Mouse (Mus musculus): ENCODE measurements around the gene Clps. TPM values are rescaled to one million over a fixed set of nuclear protein-coding genes. Genes with fewer than 3 reads are reported as not detected.
A peak's percentile ranks its signal among the peaks of the same experiment; 100 is the strongest.
"Not testable (repeated sequence)": the region's sequence is repeated elsewhere in the genome, so short reads cannot be mapped to it uniquely, and the experiment has no call there.

Clps gene
- total and polyA plus RNA-seq, 2 experiments from 2014 or later: not detected

GRCm38 (mm10) chr17:28572521-28572920, 12.0 kb upstream of the Clps start:
- ATAC-seq: no peak
- Histone ChIP-seq H3K9me3 (ENCODE audit: low read length) (no peaks in the 10 kb centered on the region), H3K27me3 (ENCODE audit: insufficient read depth, low read length) (no peaks in the 10 kb centered on the region), H3K9ac (replicated peaks; ENCODE audit: low read length) (no peak overlapping the region), H3K4me1 (ENCODE audit: insufficient read depth, low read length) (peaks cover 9% of the 10 kb centered on the region), H3K27ac (no peak overlapping the region), H3K4me3 (ENCODE audit: low read length) (no peak overlapping the region), H3K36me3 (ENCODE audit: insufficient read depth, low read length) (no peaks in the 10 kb centered on the region), H3K4me2 (ENCODE audit: low read depth, low read length) (no peak overlapping the region)
- no peak for DNase-seq (ENCODE audit: low spot score)
- no peak for TF ChIP-seq CTCF (IDR thresholded peaks at IDR 0.05; ENCODE audit: low read depth)
- 80% methylated on average over 7 of the region's 7 CpGs for WGBS

GRCm38 (mm10) chr17:28571868-28572267, 11.3 kb upstream of the Clps start:
- H3K9ac ChIP-seq (replicated peaks; ENCODE audit: low read length): no peak overlapping the region
- no peaks in the 10 kb centered on the region for H3K27me3 ChIP-seq (ENCODE audit: insufficient read depth, low read length)
- no peak overlapping the region for H3K4me2 ChIP-seq (ENCODE audit: low read depth, low read length)
- no peak overlapping the region for H3K27ac ChIP-seq
- DNase-seq (ENCODE audit: low spot score) (no peak), ATAC-seq (no peak)
- no peaks in the 10 kb centered on the region for H3K36me3 ChIP-seq (ENCODE audit: insufficient read depth, low read length)
- H3K4me3 ChIP-seq (ENCODE audit: low read length): no peak overlapping the region
- no peak for TF ChIP-seq CTCF (IDR thresholded peaks at IDR 0.05; ENCODE audit: low read depth)
- WGBS: 87% methylated on average over 3 of the region's 3 CpGs
- peaks cover 9% of the 10 kb centered on the region for H3K4me1 ChIP-seq (ENCODE audit: insufficient read depth, low read length)
- H3K9me3 ChIP-seq (ENCODE audit: low read length): no peaks in the 10 kb centered on the region

- Histone ChIP-seq H3K27ac (no peak overlapping the region), H3K27me3 (ENCODE audit: insufficient read depth, low read length) (no peaks in the 10 kb centered on the region), H3K4me3 (ENCODE audit: low read length) (no peak overlapping the region), H3K36me3 (ENCODE audit: insufficient read depth, low read length) (no peaks in the 10 kb centered on the region), H3K9ac (replicated peaks; ENCODE audit: low read length) (no peak overlapping the region), H3K4me2 (ENCODE audit: low read depth, low read length) (no peak overlapping the region), H3K9me3 (ENCODE audit: low read length) (no peaks in the 10 kb centered on the region), H3K4me1 (ENCODE audit: insufficient read depth, low read length) (no peaks in the 10 kb centered on the region)
- WGBS: 16% methylated on average over 3 of the region's 3 CpGs
- ATAC-seq (no peak), DNase-seq (ENCODE audit: low spot score) (no peak)
- no peak for TF ChIP-seq CTCF (IDR thresholded peaks at IDR 0.05; ENCODE audit: low read depth)
Measured at GRCm38 (mm10) chr17:28567541-28567940, 7.0 kb upstream of the Clps start.

GRCm38 (mm10) chr17:28565181-28565580, 4.6 kb upstream of the Clps start:
- H3K4me1 ChIP-seq (ENCODE audit: insufficient read depth, low read length): no peaks in the 10 kb centered on the region
- no peak overlapping the region for H3K27ac ChIP-seq
- no peak overlapping the region for H3K4me3 ChIP-seq (ENCODE audit: low read length)
- H3K9me3 ChIP-seq (ENCODE audit: low read length): no peaks in the 10 kb centered on the region
- H3K4me2 ChIP-seq (ENCODE audit: low read depth, low read length): no peak overlapping the region
- H3K9ac ChIP-seq (replicated peaks; ENCODE audit: low read length): no peak overlapping the region
- no peak for TF ChIP-seq CTCF (IDR thresholded peaks at IDR 0.05; ENCODE audit: low read depth)
- no peak for ATAC-seq
- no peaks in the 10 kb centered on the region for H3K36me3 ChIP-seq (ENCODE audit: insufficient read depth, low read length)
- no peaks in the 10 kb centered on the region for H3K27me3 ChIP-seq (ENCODE audit: insufficient read depth, low read length)
- DNase-seq (ENCODE audit: low spot score): no peak

GRCm38 (mm10) chr17:28561613-28562012, 1.0 kb upstream of the Clps start:
- DNase-seq (ENCODE audit: low spot score): no peak
- H3K36me3 ChIP-seq (ENCODE audit: insufficient read depth, low read length): no peaks in the 10 kb centered on the region
- no peak for ATAC-seq
- H3K27ac ChIP-seq: no peak overlapping the region
- no peak overlapping the region for H3K4me3 ChIP-seq (ENCODE audit: low read length)
- H3K9me3 ChIP-seq (ENCODE audit: low read length): no peaks in the 10 kb centered on the region
- H3K9ac ChIP-seq (replicated peaks; ENCODE audit: low read length): no peak overlapping the region
- H3K27me3 ChIP-seq (ENCODE audit: insufficient read depth, low read length): no peaks in the 10 kb centered on the region
- 61% methylated on average over 7 of the region's 7 CpGs for WGBS
- no peak for TF ChIP-seq CTCF (IDR thresholded peaks at IDR 0.05; ENCODE audit: low read depth)
- no peak overlapping the region for H3K4me2 ChIP-seq (ENCODE audit: low read depth, low read length)
- H3K4me1 ChIP-seq (ENCODE audit: insufficient read depth, low read length): no peaks in the 10 kb centered on the region

GRCm38 (mm10) chr17:28557772-28558171, 2.8 kb downstream of the Clps start:
- TF ChIP-seq CTCF (IDR thresholded peaks at IDR 0.05; ENCODE audit: low read depth): no peak
- no peak for ATAC-seq
- H3K4me2 ChIP-seq (ENCODE audit: low read depth, low read length): no peak overlapping the region
- H3K4me1 ChIP-seq (ENCODE audit: insufficient read depth, low read length): no peaks in the 10 kb centered on the region
- H3K9ac ChIP-seq (replicated peaks; ENCODE audit: low read length): no peak overlapping the region
- WGBS: 70% methylated on average over 6 of the region's 6 CpGs
- no peak overlapping the region for H3K27ac ChIP-seq
- DNase-seq (ENCODE audit: low spot score): no peak
- H3K27me3 ChIP-seq (ENCODE audit: insufficient read depth, low read length): no peaks in the 10 kb centered on the region
- no peaks in the 10 kb centered on the region for H3K9me3 ChIP-seq (ENCODE audit: low read length)
- no peaks in the 10 kb centered on the region for H3K36me3 ChIP-seq (ENCODE audit: insufficient read depth, low read length)
- H3K4me3 ChIP-seq (ENCODE audit: low read length): no peak overlapping the region

GRCm38 (mm10) chr17:28556635-28557396, 3.8 kb downstream of the Clps start:
- Histone ChIP-seq H3K9ac (replicated peaks; ENCODE audit: low read length) (no peak overlapping the region), H3K4me3 (ENCODE audit: low read length) (no peak overlapping the region), H3K9me3 (ENCODE audit: low read length) (no peaks in the 10 kb centered on the region), H3K4me2 (ENCODE audit: low read depth, low read length) (no peak overlapping the region), H3K36me3 (ENCODE audit: insufficient read depth, low read length) (no peaks in the 10 kb centered on the region), H3K27ac (no peak overlapping the region), H3K27me3 (ENCODE audit: insufficient read depth, low read length) (no peaks in the 10 kb centered on the region), H3K4me1 (ENCODE audit: insufficient read depth, low read length) (no peaks in the 10 kb centered on the region)
- DNase-seq (ENCODE audit: low spot score) (no peak), ATAC-seq (no peak; the same call in 1 of the 2 replicates)
- 59% methylated on average over 6 of the region's 6 CpGs for whole genome bisulfite sequencing
- peak; percentile 10; the same call in 1 of the 2 replicates for TF ChIP-seq CTCF (IDR thresholded peaks at IDR 0.05; ENCODE audit: low read depth)

GRCm38 (mm10) chr17:28554021-28554420, 6.5 kb downstream of the Clps start:
- WGBS: 81% methylated on average over 4 of the region's 4 CpGs
- ATAC-seq: not testable (repeated sequence)

More at GRCm38 (mm10) chr17:28554021-28554420, 6.5 kb downstream of the Clps start:
- not testable (repeated sequence) for H3K4me2 ChIP-seq (ENCODE audit: low read depth, low read length); H3K36me3 ChIP-seq (ENCODE audit: insufficient read depth, low read length); H3K27ac ChIP-seq; H3K9me3 ChIP-seq (ENCODE audit: low read length); H3K4me1 ChIP-seq (ENCODE audit: insufficient read depth, low read length); H3K4me3 ChIP-seq (ENCODE audit: low read length); H3K27me3 ChIP-seq (ENCODE audit: insufficient read depth, low read length); DNase-seq (ENCODE audit: low spot score); H3K9ac ChIP-seq (replicated peaks; ENCODE audit: low read length)
